Mouse (Mus musculus): ENCODE data around the gene Lrrc28. TPM values are rescaled to one million over a fixed set of nuclear protein-coding genes. Genes with fewer than 3 reads are reported as not detected.
A peak's percentile ranks its signal among the peaks of the same experiment; 100 is the strongest.

The Lrrc28 gene
- polyA plus RNA-seq, 1 experiment from 2014 or later, result 11.5 TPM

GRCm38 (mm10) chr7:67463565-67463964 lies 181.5 kb downstream of the Lrrc28 start:
- no peaks in the 10 kb centered on the region for H3K27me3 ChIP-seq (ENCODE audit: control insufficient read depth, insufficient read depth, low read length)
- H3K27ac ChIP-seq (ENCODE audit: low read depth, low read length), result peak overlapping the region; percentile 50
- peak; percentile 46; the same call in 1 of the 2 replicates for ATAC-seq (replicated peaks; ENCODE audit: insufficient number of reproducible peaks, low FRiP score, low TSS enrichment)
- peaks cover 47% of the 10 kb centered on the region for H3K4me1 ChIP-seq (ENCODE audit: control insufficient read depth, insufficient read depth, low read length)
- no peak overlapping the region for H3K4me3 ChIP-seq (ENCODE audit: low read depth, low read length)
- no peaks in the 10 kb centered on the region for H3K9me3 ChIP-seq (replicated peaks; ENCODE audit: control insufficient read depth, low read length)
- 14% methylated on average over 7 of the region's 7 CpGs for WGBS (ENCODE audit: insufficient replicate concordance)
- H3K4me2 ChIP-seq, result peak overlapping the region; percentile 11; the same call in 1 of the 2 replicates
- no peaks in the 10 kb centered on the region for H3K36me3 ChIP-seq (ENCODE audit: control insufficient read depth, insufficient read depth, low read length)
- H3K9ac ChIP-seq (ENCODE audit: low read depth, low read length), result 0 out of 2 replicates have a peak overlapping the region, but pooled peaks have one; percentile 16

Other genes starting within 250 kb of the Lrrc28 start
- 20.2 and 24.6 TPM in 2 replicates for gene Ttc23, start 2.1 kb upstream of the Lrrc28 start, polyA plus RNA-seq (2014; fragmentation: Nextera tagmentation; extraction: Ambion mirVana)
- gene Synm, start 114.5 kb upstream of the Lrrc28 start, polyA plus RNA-seq (2014; fragmentation: Nextera tagmentation; extraction: Ambion mirVana), result 3.4 and 5.9 TPM in 2 replicates